Mouse (Mus musculus): Measurements from ENCODE around the gene Dact3.

DNA sequence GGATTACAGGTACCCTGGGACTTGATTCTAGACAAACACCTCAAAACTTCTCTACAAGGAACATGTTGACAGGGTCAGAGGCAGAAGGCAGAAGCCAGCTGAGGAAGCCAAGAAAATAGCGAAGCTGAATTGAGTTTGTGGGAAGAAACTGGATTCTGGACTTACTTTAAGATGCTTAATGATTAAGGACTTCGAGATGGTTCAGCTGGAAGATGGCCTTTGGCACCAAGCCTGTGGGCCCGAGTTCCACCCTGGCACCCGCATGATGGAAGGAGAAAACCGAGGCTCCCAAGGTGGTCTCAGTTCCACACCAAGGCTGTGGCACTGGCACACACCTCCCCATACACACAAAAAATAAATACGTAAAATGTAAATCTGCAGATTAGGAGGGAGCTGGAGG, 15.4 kb downstream of the Dact3 start:
- TF ChIP-seq HCFC1 (IDR thresholded peaks at IDR 0.05; ENCODE audit: borderline replicate concordance, insufficient read depth, low read length) (no peak), ZNF384 (IDR thresholded peaks at IDR 0.05; ENCODE audit: low read depth, low read length) (no peak)
